Mouse (Mus musculus): Measurements from ENCODE around the gene Lrrc8c.

The Lrrc8c gene

GRCm38 (mm10) chr5:105519096-105519975, at the start of gene Lrrc8c:
Gene Lrrc8c, plus strand, starts transcription at chr5:105519388.
- peak; percentile 93 for DNase-seq

- no peak for DNase-seq
These were observed 46.0 kb upstream of the Lrrc8c start for GRCm38 (mm10) chr5:105472983-105473705.

- DNase-seq = no peak
These were observed 41.7 kb upstream of the Lrrc8c start for GRCm38 (mm10) chr5:105477527-105477926.

DNA sequence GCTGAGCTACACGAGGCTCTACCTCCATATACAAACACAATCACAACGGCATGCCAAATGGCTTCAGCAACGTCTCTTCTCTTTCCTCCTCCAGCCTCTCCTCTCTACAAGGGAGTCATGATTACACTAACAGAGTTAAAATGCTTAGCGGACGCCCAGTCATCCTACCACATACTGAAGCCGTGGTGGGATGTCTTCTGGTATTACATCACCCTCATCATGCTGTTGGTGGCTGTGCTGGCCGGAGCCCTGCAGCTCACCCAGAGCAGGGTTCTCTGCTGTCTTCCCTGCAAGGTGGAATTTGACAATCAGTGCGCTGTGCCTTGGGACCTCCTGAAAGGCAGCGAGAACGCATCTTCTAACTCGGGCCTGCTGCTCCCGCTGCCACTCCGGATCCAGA, 39.5 kb upstream of the Lrrc8c start:
- no peak for DNase-seq

- DNase-seq = no peak
These were observed 38.6 kb upstream of the Lrrc8c start for GRCm38 (mm10) chr5:105480561-105480960.

DNA sequence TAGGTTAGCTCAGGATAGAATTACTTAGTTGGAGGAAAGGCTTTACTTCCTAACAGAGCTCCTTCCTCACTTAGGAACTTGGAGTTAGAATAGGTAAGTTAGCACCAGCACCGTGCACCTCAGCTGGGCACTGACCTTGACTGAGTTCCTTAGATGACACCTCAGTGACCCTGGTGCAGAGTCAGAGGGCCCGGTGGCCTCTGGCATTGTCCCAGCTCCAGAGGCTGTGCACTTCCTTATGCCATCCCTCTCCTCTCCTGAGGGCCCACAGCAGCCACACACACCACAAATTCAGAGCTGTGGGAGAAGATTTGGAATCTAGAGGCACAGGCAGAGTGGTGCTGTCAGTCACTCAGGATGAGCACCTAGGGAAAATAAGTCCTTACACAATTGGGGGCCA, 35.6 kb upstream of the Lrrc8c start:
- DNase-seq = no peak

DNA sequence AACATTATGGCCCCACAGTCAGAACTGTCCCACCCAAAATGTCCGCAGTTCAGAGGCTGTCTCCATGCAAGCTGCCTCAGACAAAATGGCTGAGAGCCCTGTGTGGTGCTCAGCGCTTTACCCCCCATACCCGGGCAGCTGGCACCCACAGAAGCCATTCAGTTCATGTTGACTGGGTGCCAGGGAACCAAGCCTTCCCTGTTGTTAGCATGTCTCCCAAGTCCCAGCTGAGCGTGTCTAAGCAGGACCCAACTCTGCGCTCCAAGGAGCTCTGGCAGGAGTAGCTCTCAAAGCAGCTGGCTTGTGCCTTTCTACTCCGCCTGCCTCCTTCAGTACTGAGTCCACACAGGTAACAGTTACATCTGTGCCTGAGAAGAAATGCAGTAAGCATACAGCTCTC, 34.9 kb upstream of the Lrrc8c start:
- DNase-seq = no peak

DNA sequence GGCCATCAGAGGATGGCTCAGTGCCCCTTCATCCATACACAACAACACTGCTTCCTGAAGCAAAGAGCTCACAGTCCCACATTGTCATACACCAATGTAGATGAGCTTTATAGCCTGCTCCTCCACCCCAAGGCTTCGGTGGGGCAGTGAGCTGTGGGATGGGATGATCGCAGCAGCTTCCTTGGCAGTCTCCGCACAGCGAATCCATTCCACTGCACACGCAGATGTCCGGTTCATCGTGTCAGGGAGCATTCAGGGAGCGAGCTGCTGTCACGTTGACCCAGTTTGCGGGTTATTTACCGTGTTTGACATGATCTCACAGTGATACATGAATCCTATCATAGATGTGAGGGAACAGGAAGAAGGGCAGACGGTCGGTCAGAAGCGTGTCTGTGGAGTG, 34.3 kb upstream of the Lrrc8c start:
- DNase-seq = no peak

DNA sequence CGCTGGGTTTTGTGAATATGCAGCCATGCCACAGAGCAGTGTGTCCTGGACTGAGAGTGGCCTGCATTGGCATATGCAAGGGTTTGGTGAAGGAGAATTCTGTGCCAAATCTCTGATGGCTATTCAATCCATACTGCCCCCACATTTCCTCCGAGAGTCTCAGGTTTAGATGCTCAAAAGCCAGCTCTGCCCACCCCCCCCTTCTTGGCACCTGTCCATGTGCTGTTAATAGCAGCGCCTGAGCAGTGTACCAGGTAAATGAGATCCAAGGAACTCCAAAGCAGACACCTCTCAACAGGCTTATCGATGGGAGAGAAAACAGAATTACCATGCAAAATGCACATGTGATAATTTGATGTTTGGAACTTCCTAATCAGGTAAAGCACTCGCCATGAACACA, 29.0 kb upstream of the Lrrc8c start:
- no peak for DNase-seq

GRCm38 (mm10) chr5:105491389-105491788, 27.8 kb upstream of the Lrrc8c start:
- DNase-seq = peak; percentile 75

DNA sequence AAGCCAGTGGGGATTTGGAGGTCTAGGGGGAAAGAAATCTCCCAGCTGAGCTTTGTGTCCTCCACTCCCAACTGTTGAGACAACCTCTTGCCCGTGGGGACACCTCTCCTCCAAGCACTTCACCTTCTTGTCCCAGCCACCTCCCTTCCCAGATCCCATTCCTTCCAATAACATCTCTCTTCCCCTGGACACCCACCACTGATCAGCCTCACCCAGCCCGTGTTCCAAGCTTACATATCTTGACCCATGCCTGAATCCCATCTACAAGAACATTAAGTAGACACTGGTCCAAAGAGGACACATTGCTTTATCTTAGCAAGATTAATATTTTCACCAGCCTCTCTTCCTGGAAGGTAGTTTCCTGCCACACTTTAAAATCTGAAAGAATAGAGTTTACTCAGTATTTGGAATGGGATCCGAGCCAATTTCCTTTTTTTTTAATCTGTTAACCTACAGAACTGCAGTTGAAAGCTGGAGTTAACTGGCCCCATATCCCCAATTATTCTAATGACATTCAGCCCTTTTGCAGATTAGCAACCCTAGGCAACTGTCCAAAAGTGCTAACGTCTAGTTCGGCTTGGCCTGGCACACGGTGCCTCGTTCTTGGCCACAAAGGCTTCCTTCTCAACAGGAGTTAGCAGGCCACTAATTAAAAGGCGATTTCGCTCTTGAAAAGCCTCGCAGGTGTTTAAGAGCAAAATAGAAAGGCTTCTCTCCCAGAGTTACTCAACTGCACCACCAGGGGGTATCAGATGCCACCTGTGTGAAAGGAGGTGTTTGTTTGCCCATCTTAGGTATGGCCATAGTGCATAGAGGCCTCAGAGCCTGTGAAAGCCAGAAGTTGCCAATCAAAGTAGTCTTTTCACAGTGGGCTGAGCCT, 26.6 kb upstream of the Lrrc8c start:
- DNase-seq = peak; percentile 77

DNA sequence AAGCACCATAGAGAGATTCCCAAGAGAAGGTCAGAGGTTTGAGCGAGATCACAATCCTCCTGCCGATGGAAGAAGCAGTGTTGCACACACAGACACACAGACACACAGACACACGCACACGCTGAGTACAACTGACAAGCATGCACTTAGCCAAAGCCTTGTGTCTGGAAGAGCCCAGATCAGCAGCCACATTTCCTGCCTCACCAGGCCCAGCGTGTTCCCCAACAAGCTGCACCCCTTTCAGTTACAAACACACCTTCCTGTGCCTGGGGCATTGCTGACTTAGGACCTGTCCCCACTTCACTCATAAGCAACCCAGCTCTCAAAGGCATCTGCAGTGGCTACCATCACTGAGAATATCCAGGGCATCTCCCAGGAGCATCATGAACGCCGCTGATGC, 25.8 kb upstream of the Lrrc8c start:
- peak; percentile 43 for DNase-seq

DNA sequence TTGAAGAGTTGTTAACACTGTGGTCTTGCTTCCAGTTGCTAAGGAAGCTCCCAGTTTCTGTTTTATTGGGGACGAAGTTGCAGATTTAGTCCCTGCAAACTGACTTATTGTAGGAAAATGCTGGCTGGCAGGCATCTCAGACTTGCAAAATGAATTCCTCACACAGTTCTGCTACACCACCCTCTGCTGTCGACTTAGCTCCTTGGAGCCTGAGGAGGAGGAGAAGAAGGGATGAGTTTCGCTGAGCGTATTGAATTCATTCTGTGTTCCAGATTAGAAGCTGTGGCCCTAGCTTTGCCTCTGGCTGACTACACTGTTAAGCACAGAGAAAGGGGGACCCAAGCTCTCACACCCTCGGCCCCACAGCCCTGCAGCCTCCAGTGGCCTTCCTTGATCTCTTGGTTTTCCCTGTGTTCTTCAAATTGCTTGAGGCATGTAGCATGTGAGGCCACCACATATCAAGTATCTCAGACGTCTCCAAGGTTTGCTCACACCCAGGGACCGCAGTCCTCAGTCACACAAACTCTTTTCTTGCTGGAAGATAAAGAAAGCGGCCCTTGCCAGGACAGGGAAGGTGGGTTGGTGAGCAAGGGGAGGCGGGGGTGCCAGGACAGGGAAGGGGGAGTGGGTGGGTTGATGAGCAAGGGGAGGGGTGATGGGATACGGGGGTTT, 24.8 kb upstream of the Lrrc8c start:
- DNase-seq = peak; percentile 35

DNA sequence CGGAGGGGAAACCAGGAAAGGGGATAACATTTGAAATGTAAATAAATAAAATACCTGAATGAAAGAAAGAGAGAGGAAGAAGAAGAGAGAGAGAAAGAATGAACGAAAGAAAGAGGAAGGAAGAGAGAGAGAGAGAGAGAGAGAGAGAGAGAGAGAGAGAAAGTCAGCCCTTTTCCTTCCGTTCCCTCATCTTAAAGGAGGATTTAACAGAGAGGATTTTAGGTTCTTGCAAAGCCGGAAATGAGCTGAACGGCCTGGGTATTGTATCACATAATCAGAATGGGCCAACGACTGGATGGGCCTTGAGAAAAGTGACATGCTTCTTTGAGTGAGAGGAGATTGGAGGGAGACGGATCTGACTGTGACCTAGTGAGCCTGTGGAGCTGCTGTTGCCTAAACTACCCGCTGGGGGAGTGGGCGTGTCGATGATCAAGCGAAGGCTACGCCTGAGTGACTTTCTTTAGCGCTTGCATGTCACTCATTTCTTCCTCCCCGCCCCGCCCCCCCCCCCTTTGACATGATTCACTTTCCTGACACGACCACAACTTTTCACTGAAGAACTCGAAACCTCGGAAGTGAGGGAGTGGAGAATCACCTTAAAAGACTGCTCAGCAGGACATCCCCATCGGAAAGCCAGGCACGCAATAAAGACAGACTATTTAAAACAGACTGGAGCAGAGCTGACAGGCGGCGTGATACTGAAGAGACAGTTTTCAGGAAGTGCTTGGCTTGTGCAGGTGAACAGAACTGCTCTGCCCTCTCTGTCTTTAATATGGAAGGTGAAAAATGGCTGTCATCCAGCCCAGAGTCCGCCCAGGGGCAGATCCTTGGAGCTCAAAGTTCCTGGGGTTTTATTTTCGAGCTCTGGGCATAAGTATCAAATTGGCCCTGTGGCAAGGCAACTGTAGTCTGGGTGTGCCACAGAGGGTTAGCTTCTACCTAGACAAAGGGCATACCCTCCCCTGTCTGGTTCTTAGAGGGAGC, 24.0 kb upstream of the Lrrc8c start:
- DNase-seq = peak; percentile 95

GRCm38 (mm10) chr5:105496133-105496532, 23.1 kb upstream of the Lrrc8c start:
- no peak for DNase-seq

DNA sequence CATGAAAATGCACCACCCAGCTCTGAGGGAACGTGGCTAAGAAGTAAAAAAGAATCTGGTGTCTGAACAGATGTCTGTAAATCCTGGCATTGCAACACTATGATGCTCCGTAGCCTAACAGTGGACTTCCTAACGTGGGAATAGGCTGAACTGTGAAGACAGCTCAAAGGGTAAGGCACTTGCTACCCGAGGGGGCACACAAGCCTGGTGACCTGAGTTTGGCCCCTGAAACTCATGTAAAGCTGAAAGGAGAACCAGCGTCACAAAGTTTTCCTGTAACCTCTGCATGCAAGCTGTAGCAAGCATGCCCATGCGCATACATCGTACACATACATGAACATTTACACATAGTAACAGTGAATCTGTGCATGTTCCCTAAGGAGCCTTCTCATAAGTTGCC, 22.6 kb upstream of the Lrrc8c start:
- DNase-seq = no peak

GRCm38 (mm10) chr5:105498429-105499000, 20.7 kb upstream of the Lrrc8c start:
- DNase-seq = peak; percentile 56

DNA sequence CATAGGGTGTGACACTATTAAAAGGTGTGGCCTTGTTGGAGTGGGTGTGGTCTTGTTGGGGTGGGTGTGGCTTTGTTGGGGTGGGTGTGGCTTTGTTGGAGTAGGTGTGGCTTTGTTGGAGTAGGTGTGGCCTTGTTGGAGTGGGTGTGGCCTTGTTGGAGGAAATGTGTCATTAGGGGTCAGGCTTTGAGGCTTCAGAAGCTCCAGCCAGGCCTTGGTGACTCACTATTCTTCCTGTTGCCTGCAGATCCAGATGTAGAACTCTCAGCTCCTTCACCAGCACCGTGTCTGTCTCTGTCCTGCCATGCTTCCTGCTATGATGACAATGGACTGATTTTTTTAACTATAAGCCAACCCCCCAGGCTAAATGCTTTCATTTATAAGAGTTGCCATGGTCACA, 19.8 kb upstream of the Lrrc8c start:
- DNase-seq = no peak

- peak; percentile 76 for DNase-seq
These were observed 18.8 kb upstream of the Lrrc8c start for GRCm38 (mm10) chr5:105500132-105501121.

GRCm38 (mm10) chr5:105501136-105501535, 18.1 kb upstream of the Lrrc8c start:
- no peak for DNase-seq
